Mouse (Mus musculus) lung, postnatal 0 days (tissue): ENCODE measurements around the gene Gm34653.
"Not testable (repeated sequence)": the region's sequence is repeated elsewhere in the genome, so short reads cannot be mapped to it uniquely, and the experiment has no call there.

Source experiments
- CTCF ChIP-seq: IDR thresholded peaks from 2 replicates; pipeline ENCODE4 v1.5.1; 2016; ENCODE audit warnings: antibody characterized with exemption, mild to moderate bottlenecking
- EP300 ChIP-seq: IDR thresholded peaks from 2 replicates; pipeline ENCODE4 v1.6.1; 2016; ENCODE audit warnings: antibody characterized with exemption, mild to moderate bottlenecking, control low read depth

- not testable (repeated sequence) for TF ChIP-seq CTCF, EP300
These were observed 16.9 kb upstream of the Gm34653 start for GRCm38 (mm10) chr2:34815893-34816292.
